Comparison of ENCODE assay signal across 8 mouse cellular contexts in the genomic region with DNA sequence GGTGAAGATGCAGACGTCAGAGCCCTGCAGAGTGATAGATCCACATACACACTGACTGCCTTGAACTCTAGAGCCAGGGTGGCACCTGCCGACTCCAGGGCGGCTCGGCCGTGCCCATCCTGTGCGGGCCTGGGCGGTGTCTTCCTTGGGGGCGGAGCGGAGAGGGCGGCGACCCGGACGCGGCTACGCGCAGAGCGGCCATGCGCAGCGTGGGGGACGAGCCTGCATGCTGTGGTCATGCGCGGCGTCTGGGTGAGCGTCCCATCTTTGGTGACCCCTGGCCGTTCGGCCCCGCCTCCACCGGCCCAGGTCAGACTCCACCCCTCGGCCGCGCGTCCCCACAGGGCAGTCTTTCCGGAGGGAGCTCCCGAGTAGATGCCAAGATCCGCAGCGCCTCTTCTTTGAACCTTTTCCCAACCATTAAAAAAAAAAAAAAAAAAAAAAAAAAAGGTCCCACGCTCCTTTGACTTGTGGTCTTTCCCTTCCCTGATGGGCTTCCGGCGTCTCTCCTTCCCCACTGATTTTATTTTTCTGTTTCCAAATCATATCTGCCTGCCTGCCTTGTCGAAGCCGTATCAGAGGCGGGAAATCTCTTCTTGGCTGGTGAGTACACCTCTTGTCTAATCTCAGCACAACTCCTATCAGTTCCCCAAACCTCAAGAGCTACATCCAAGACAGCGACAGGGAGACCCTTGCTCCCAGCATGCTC. TPM values are rescaled to one million over a fixed set of nuclear protein-coding genes. Genes with fewer than 3 reads are reported as not detected.
DNase-seq lines count a peak whose midpoint lies in the region; ATAC-seq and TF ChIP-seq lines count a peak whose summit lies in the region.

A gene (plus strand): TSS at position 214 of the 709 bp plus-strand sequence.

- peak within 1 kb of the TSS; percentile 91 for H3K27ac ChIP-seq in gastrocnemius, adult 2 months
- H3K27ac ChIP-seq in hindbrain, embryonic 16.5 days (ENCODE audit: low read depth, low read length), result peak within 1 kb of the TSS; percentile 54; the same call in 1 of the 2 replicates

- H3K4me1 ChIP-seq in hindbrain, embryonic 16.5 days (ENCODE audit: control insufficient read depth, insufficient read depth, low read depth, low read length), result peaks cover 10% of the 10 kb centered on the region

- peak within 1 kb of the TSS; percentile 95 for H3K4me2 ChIP-seq in hindbrain, embryonic 16.5 days (ENCODE audit: low read length)

- no peaks in the 10 kb centered on the region for H3K27me3 ChIP-seq in hindbrain, embryonic 16.5 days (replicated peaks; ENCODE audit: control insufficient read depth, insufficient read depth, low read length)

- peak within 1 kb of the TSS; percentile 70 for H3K9ac ChIP-seq in hindbrain, embryonic 16.5 days (ENCODE audit: low read depth, low read length)

- H3K4me3 ChIP-seq in gastrocnemius, adult 2 months, result peak within 1 kb of the TSS; percentile 76
- H3K4me3 ChIP-seq in hindbrain, embryonic 16.5 days (ENCODE audit: low read length), result peak within 1 kb of the TSS; percentile 50

- DNase-seq in Muller cell, postnatal 12 days (ENCODE audit: inconsistent ontology term), result peak; percentile 95
- DNase-seq in cerebellum, postnatal 4 days (ENCODE audit: low spot score in 2 of 2), result peak; percentile 60 to 71
- peak; percentile 99 for DNase-seq in gastrocnemius, adult 2 months
- DNase-seq in left cerebral cortex, adult 18-20 months (ENCODE audit: low spot score in 2 of 2), result peak; percentile 84 to 91
- peak; percentile 96 to 98 for DNase-seq in lung, postnatal 4 days
- peak; percentile 93 for DNase-seq in retina, postnatal 1 day
- peak; percentile 92 to 95 for DNase-seq in urinary bladder, adult 18-20 months (ENCODE audit: low spot score in 2 of 2)

- intact Hi-C loops in gastrocnemius, adult 2 months (cut with DNase I), result loop anchor here (2.0 kb wide), 1 partner anchor 21 kb away; no protein-coding TSS in a partner anchor

- ATAC-seq in hindbrain, embryonic 16.5 days, result peak; percentile 73

- peaks cover 26% of the 10 kb centered on the region for H3K36me3 ChIP-seq in hindbrain, embryonic 16.5 days (ENCODE audit: control insufficient read depth, insufficient read depth, low read length)

- WGBS in hindbrain, embryonic 16.5 days, result under 1% methylated on average over 43 of the region's 43 CpGs

- no peaks in the 10 kb centered on the region for H3K9me3 ChIP-seq in hindbrain, embryonic 16.5 days (ENCODE audit: control insufficient read depth, low read length)

- TF ChIP-seq CTCF in gastrocnemius, adult 2 months (IDR thresholded peaks at IDR 0.05), result no peak

RNA-seq across cellular contexts. Expression of the gene that starts here (rescaled TPM):
- total RNA-seq in gastrocnemius, adult 2 months (2021), result 100 to 1,000 TPM in 1 of 2 experiments, 10 to 100 TPM in 1; 96.2 to 111 TPM
- 37.2 and 42.4 TPM in 2 replicates for polyA plus RNA-seq in hindbrain, embryonic 16.5 days (2015; fragmentation: Nextera tagmentation; extraction: Ambion mirVana)
- total RNA-seq in left cerebral cortex, adult 18-20 months (2021), result 10 to 100 TPM; 54.7 to 57.2 TPM

Comparison
In these comparisons a context has a peak if more than half of its experiments do, and no peak if none do; other contexts are left out.
1. Peak in every context shown above with its lines: DNase-seq, ATAC-seq, H3K4me3 ChIP-seq and H3K27ac ChIP-seq.